Mouse (Mus musculus): Measurements from ENCODE around the gene Rabep2.

DNA sequence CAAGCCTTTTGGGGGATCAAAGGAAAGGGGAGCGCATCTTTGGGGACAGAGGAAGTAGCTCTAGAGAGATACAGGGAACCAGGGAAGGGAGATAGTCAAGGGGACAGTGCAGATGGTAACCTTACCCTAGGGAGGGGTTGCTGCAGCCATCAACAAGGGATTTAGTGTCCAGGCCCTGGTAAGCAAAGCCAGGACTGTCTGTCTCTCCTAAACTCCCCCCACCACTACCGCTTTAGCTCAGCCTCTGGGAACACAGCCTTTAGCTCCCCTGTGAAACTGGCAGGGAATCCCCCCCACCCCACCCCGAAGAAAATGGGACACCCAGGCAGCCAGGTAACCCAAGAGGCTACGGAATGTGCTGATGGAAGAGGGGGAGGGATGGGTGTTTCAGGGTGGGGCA, 35.0 kb downstream of the Rabep2 start:
- TF ChIP-seq CTCF (IDR thresholded peaks at IDR 0.05; ENCODE audit: borderline replicate concordance, insufficient read depth, low read length) (no peak), POLR2A (IDR thresholded peaks at IDR 0.05; ENCODE audit: low read depth, low read length) (no peak)

Data from embryonic fibroblast, embryonic 13.5 days (primary cell).